Comparison of ENCODE assay signal across 31 mouse cellular contexts in genomic region chr11:87870096-87870495, GRCm38 (mm10). TPM values are rescaled to one million over a fixed set of nuclear protein-coding genes. Genes with fewer than 3 reads are reported as not detected.
"Had no signal": no experiment of that assay in that cellular context is flagged by ENCODE, and none has a peak within 500 bp of the region (broad histone marks: within the 10 kb centered on the region; RNA-seq: fewer than 3 reads in every experiment).

No protein-coding gene starts in this region.

- H3K4me3 ChIP-seq: kidney, embryonic 15.5 days; layer of hippocampus, adult 2 months; left cerebral cortex, adult 2 months; liver, embryonic 13.5 days; midbrain, embryonic 12.5 days; midbrain, embryonic 15.5 days; neural tube, embryonic 12.5 days; neural tube, embryonic 15.5 days; stomach, embryonic 15.5 days had no signal

- H3K27me3 ChIP-seq: kidney, embryonic 15.5 days; midbrain, embryonic 12.5 days; midbrain, embryonic 15.5 days; neural tube, embryonic 12.5 days; neural tube, embryonic 15.5 days; stomach, embryonic 15.5 days had no signal

- H3K27ac ChIP-seq: kidney, embryonic 15.5 days; layer of hippocampus, adult 2 months; left cerebral cortex, adult 2 months; liver, embryonic 13.5 days; midbrain, embryonic 12.5 days; midbrain, embryonic 15.5 days; neural tube, embryonic 12.5 days; neural tube, embryonic 15.5 days; stomach, embryonic 15.5 days had no signal

- DNase-seq: kidney, adult 8-10 months; kidney, postnatal 14 days; layer of hippocampus, adult 9-11 months; layer of hippocampus, postnatal 36 days; liver, embryonic 13.5 days; lung, adult 2 months; lung, postnatal 14 days; lung, postnatal 4 days; right cerebral cortex, adult 18-20 months; right cerebral cortex, postnatal 14 days; right cerebral cortex, postnatal 4 days; spleen, adult 18-20 months; thymus, postnatal 25 days had no signal

- H3K9ac ChIP-seq: kidney, embryonic 15.5 days; liver, embryonic 13.5 days; midbrain, embryonic 12.5 days; midbrain, embryonic 15.5 days; neural tube, embryonic 12.5 days; neural tube, embryonic 15.5 days; stomach, embryonic 15.5 days had no signal

- H3K4me2 ChIP-seq: kidney, embryonic 15.5 days; liver, embryonic 13.5 days; midbrain, embryonic 12.5 days; midbrain, embryonic 15.5 days; neural tube, embryonic 12.5 days; neural tube, embryonic 15.5 days; stomach, embryonic 15.5 days had no signal

- ATAC-seq: midbrain, embryonic 15.5 days had no signal

- H3K9me3 ChIP-seq: kidney, embryonic 15.5 days; liver, embryonic 13.5 days; midbrain, embryonic 12.5 days; midbrain, embryonic 15.5 days; neural tube, embryonic 12.5 days; neural tube, embryonic 15.5 days; stomach, embryonic 15.5 days had no signal

- H3K4me1 ChIP-seq: liver, embryonic 13.5 days; midbrain, embryonic 12.5 days; midbrain, embryonic 15.5 days; neural tube, embryonic 12.5 days; neural tube, embryonic 15.5 days; stomach, embryonic 15.5 days had no signal

- H3K36me3 ChIP-seq: kidney, embryonic 15.5 days; liver, embryonic 13.5 days; midbrain, embryonic 12.5 days; midbrain, embryonic 15.5 days; neural tube, embryonic 12.5 days; neural tube, embryonic 15.5 days; stomach, embryonic 15.5 days had no signal

RNA-seq across cellular contexts. Expression of gene Epx, which starts 5.2 kb away (rescaled TPM):
- total RNA-seq: layer of hippocampus, adult 2 months; layer of hippocampus, postnatal 36 days; liver, adult 2 months had no signal
- polyA plus RNA-seq: liver, adult 2 months; lung, embryonic 16.5 days; midbrain, embryonic 12.5 days; neural tube, embryonic 12.5 days had no signal

RNA-seq across cellular contexts. Expression of gene Olfr462, which starts 22.0 kb away (rescaled TPM):
- total RNA-seq: layer of hippocampus, adult 2 months; layer of hippocampus, postnatal 36 days; left cerebral cortex, adult 2 months; left cerebral cortex, postnatal 10 days; left cerebral cortex, postnatal 36 days; liver, adult 2 months; megakaryocyte progenitor cell, adult 5-6 weeks had no signal
- polyA plus RNA-seq: kidney, embryonic 15.5 days; large intestine, adult 2 months; limb, embryonic 11.5 days; limb, embryonic 14.5 days; liver, adult 2 months; liver, embryonic 13.5 days; liver, embryonic 16.5 days; lung, adult 2 months; lung, embryonic 16.5 days; midbrain, embryonic 12.5 days; midbrain, embryonic 15.5 days; neural tube, embryonic 12.5 days; neural tube, embryonic 15.5 days; stomach, embryonic 15.5 days; thymus, postnatal 0 days had no signal

RNA-seq across cellular contexts. Expression of gene Olfr463, which starts 27.1 kb away (rescaled TPM):
- total RNA-seq: layer of hippocampus, adult 2 months; layer of hippocampus, postnatal 36 days; left cerebral cortex, adult 2 months; left cerebral cortex, postnatal 10 days; left cerebral cortex, postnatal 36 days; liver, adult 2 months; megakaryocyte progenitor cell, adult 5-6 weeks had no signal
- polyA plus RNA-seq: kidney, embryonic 15.5 days; large intestine, adult 2 months; limb, embryonic 11.5 days; limb, embryonic 14.5 days; liver, adult 2 months; liver, embryonic 13.5 days; liver, embryonic 16.5 days; lung, adult 2 months; lung, embryonic 16.5 days; midbrain, embryonic 12.5 days; midbrain, embryonic 15.5 days; neural tube, embryonic 12.5 days; neural tube, embryonic 15.5 days; stomach, embryonic 15.5 days; thymus, postnatal 0 days had no signal

RNA-seq across cellular contexts. Expression of gene Lpo, which starts 42.0 kb away (rescaled TPM):
- total RNA-seq: liver, adult 2 months had no signal
- polyA plus RNA-seq: limb, embryonic 11.5 days; liver, adult 2 months; liver, embryonic 13.5 days; liver, embryonic 16.5 days; lung, adult 2 months; lung, embryonic 16.5 days had no signal
